Mouse (Mus musculus): ENCODE data around the gene Epb41l1.

DNA sequence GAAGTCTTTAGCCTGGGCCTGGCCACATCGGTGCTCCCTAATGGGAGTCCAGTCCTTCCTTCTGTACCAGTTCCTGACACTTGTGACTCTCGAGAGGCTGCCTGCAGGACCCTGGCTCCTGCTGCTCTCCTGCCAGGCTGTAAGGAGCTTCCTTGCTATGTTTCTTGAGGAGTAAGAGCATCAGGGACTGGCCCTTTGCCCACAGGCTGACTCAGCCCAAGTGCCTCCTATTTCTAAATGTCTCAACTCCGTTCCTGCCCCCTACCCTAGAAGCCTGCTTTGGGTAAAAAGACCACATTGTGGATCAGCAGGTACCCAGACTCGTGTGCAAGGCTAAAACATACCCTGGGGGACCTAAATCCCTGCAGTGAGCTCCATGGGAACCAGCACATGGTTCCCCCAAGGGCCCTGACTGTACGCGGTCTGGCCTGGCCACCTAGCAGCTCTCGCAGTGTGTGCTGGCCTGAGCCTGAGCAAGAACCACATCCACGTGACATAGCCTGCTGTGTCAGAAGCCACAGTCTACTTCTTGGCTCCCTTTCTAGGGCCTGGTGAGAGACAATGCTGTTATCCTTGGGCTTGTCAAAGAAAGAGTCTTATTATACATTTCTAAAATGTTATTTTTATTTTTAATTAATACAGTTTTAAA is 67.6 kb downstream of the Epb41l1 start:
- TF ChIP-seq CTCF (IDR thresholded peaks at IDR 0.05; ENCODE audit: extremely low read depth, insufficient read length, insufficient replicate concordance, low read depth, low read length) (no peak), POLR2A (IDR thresholded peaks at IDR 0.05; ENCODE audit: low read depth, low read length) (no peak)

Measured in small intestine, adult 2 months (tissue).